Mouse (Mus musculus) kidney, adult 2 months (tissue): ENCODE measurements around the gene Arf1.

Experiments used
- CTCF ChIP-seq: fragments of 200-500 bp; conservative IDR thresholded peaks from 2 replicates; pipeline ENCODE4 v1.5.1; 2011; ENCODE audit warnings: low read depth, mild to moderate bottlenecking, control low read depth, low read length, moderate library complexity, mixed read lengths; ENCODE audit not compliant: insufficient read depth, insufficient read length
- POLR2A ChIP-seq: fragments of 200-500 bp; IDR thresholded peaks from one replicate; pipeline ENCODE4 v1.6.1; 2011; ENCODE audit warnings: low read depth, low read length, control low read depth

DNA sequence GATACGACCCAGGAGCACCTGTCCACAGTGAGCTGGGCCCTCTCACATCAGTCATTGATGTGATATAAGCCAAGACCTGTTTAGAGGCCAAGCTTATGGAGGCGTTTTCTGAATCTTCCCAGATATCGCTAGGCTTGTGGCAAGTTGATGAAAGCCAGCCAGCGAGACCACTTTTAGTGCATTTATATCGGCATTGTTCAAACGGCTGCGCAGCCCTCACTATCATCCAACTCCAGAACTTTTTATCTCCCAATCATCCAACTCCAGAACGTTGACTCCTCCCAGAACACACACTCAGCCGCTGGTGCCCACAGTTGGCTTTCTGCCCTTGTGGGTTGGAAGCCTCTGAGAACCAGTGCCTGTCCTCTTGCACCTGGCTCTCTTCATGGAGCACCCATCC is 63.7 kb downstream of the Arf1 start:
- no peak for TF ChIP-seq CTCF
- no peak for TF ChIP-seq POLR2A
